Mouse (Mus musculus): ENCODE data around the gene Dnajb4. TPM values are rescaled to one million over a fixed set of nuclear protein-coding genes. Genes with fewer than 3 reads are reported as not detected.

Dnajb4 gene
- polyA plus RNA-seq, 1 experiment from 2014 or later, result 21.6 TPM

GRCm38 (mm10) chr3:152190679-152191477 lies 19.2 kb downstream of the Dnajb4 start:
- H3K4me3 ChIP-seq (ENCODE audit: low read depth, low read length), result no peak overlapping the region
- 83% methylated on average over 9 of the region's 9 CpGs for WGBS

GRCm38 (mm10) chr3:152189306-152189705 lies 20.8 kb downstream of the Dnajb4 start:
- H3K27ac ChIP-seq (ENCODE audit: low read depth, low read length), result no peak overlapping the region
- peaks cover 8% of the 10 kb centered on the region for H3K4me1 ChIP-seq (ENCODE audit: control insufficient read depth, insufficient read depth, low read length)
- 80% methylated on average over 4 of the region's 4 CpGs for WGBS
- no peak overlapping the region for H3K4me3 ChIP-seq (ENCODE audit: low read depth, low read length)
- H3K27me3 ChIP-seq (replicated peaks; ENCODE audit: control insufficient read depth, insufficient read depth, low read length), result no peaks in the 10 kb centered on the region
- H3K9me3 ChIP-seq (replicated peaks; ENCODE audit: control insufficient read depth, low read length), result no peaks in the 10 kb centered on the region
- ATAC-seq (no peak), DNase-seq (ENCODE audit: low spot score) (no peak)
- H3K4me2 ChIP-seq (ENCODE audit: low read length), result no peak overlapping the region
- peaks cover 11% of the 10 kb centered on the region for H3K36me3 ChIP-seq (ENCODE audit: control insufficient read depth, insufficient read depth, low read length)
- H3K9ac ChIP-seq (ENCODE audit: low read length), result no peak overlapping the region

More at GRCm38 (mm10) chr3:152190679-152191477, 19.2 kb downstream of the Dnajb4 start:
- no peak for ATAC-seq
- no peak for DNase-seq (ENCODE audit: low spot score)
- no peak overlapping the region for H3K27ac ChIP-seq (ENCODE audit: low read depth, low read length)
- peak overlapping the region; percentile 16; the same call in 1 of the 2 replicates for H3K4me2 ChIP-seq (ENCODE audit: low read length)
- peaks cover 3% of the 10 kb centered on the region; the same call in 1 of the 2 replicates for H3K36me3 ChIP-seq (ENCODE audit: control insufficient read depth, insufficient read depth, low read length)
- H3K9me3 ChIP-seq (replicated peaks; ENCODE audit: control insufficient read depth, low read length), result no peaks in the 10 kb centered on the region
- H3K27me3 ChIP-seq (replicated peaks; ENCODE audit: control insufficient read depth, insufficient read depth, low read length), result no peaks in the 10 kb centered on the region
- no peak overlapping the region for H3K9ac ChIP-seq (ENCODE audit: low read length)
- H3K4me1 ChIP-seq (ENCODE audit: control insufficient read depth, insufficient read depth, low read length), result peaks cover 8% of the 10 kb centered on the region

- H3K4me3 ChIP-seq (ENCODE audit: low read depth, low read length), result no peak overlapping the region
- H3K27me3 ChIP-seq (replicated peaks; ENCODE audit: control insufficient read depth, insufficient read depth, low read length), result no peaks in the 10 kb centered on the region
- H3K4me2 ChIP-seq (ENCODE audit: low read length), result no peak overlapping the region
- H3K4me1 ChIP-seq (ENCODE audit: control insufficient read depth, insufficient read depth, low read length), result peaks cover 1% of the 10 kb centered on the region; the same call in 1 of the 2 replicates
- H3K9me3 ChIP-seq (replicated peaks; ENCODE audit: control insufficient read depth, low read length), result no peaks in the 10 kb centered on the region
- DNase-seq (ENCODE audit: low spot score) (no peak), ATAC-seq (no peak)
- no peak overlapping the region for H3K27ac ChIP-seq (ENCODE audit: low read depth, low read length)
- H3K9ac ChIP-seq (ENCODE audit: low read length), result no peak overlapping the region
- peaks cover 14% of the 10 kb centered on the region for H3K36me3 ChIP-seq (ENCODE audit: control insufficient read depth, insufficient read depth, low read length)
- WGBS, result 90% methylated on average over 6 of the region's 6 CpGs
Measured at GRCm38 (mm10) chr3:152186106-152186505, 24.0 kb downstream of the Dnajb4 start.

- ATAC-seq (no peak), DNase-seq (ENCODE audit: low spot score) (no peak)
- Histone ChIP-seq H3K9me3 (replicated peaks; ENCODE audit: control insufficient read depth, low read length) (no peaks in the 10 kb centered on the region), H3K36me3 (ENCODE audit: control insufficient read depth, insufficient read depth, low read length) (peaks cover 14% of the 10 kb centered on the region), H3K4me1 (ENCODE audit: control insufficient read depth, insufficient read depth, low read length) (no peaks in the 10 kb centered on the region), H3K27ac (ENCODE audit: low read depth, low read length) (no peak overlapping the region), H3K4me3 (ENCODE audit: low read depth, low read length) (no peak overlapping the region), H3K27me3 (replicated peaks; ENCODE audit: control insufficient read depth, insufficient read depth, low read length) (no peaks in the 10 kb centered on the region), H3K4me2 (ENCODE audit: low read length) (no peak overlapping the region), H3K9ac (ENCODE audit: low read length) (no peak overlapping the region)
- WGBS, result 40% methylated on average over 9 of the region's 9 CpGs
Measured at GRCm38 (mm10) chr3:152183522-152183921, 26.6 kb downstream of the Dnajb4 start.

GRCm38 (mm10) chr3:152180624-152181023 lies 29.5 kb downstream of the Dnajb4 start:
- WGBS, result 96% methylated on average over 4 of the region's 4 CpGs

GRCm38 (mm10) chr3:152179285-152179684 lies 30.8 kb downstream of the Dnajb4 start:
- no peak overlapping the region for H3K27ac ChIP-seq (ENCODE audit: low read depth, low read length)
- 0 out of 2 replicates have a peak, but pooled peaks cover 3% of the 10 kb centered on the region for H3K36me3 ChIP-seq (ENCODE audit: control insufficient read depth, insufficient read depth, low read length)
- H3K27me3 ChIP-seq (replicated peaks; ENCODE audit: control insufficient read depth, insufficient read depth, low read length), result no peaks in the 10 kb centered on the region
- H3K4me3 ChIP-seq (ENCODE audit: low read depth, low read length), result no peak overlapping the region
- DNase-seq (ENCODE audit: low spot score) (no peak), ATAC-seq (no peak)
- H3K9me3 ChIP-seq (replicated peaks; ENCODE audit: control insufficient read depth, low read length), result no peaks in the 10 kb centered on the region
- H3K9ac ChIP-seq (ENCODE audit: low read length), result no peak overlapping the region
- H3K4me1 ChIP-seq (ENCODE audit: control insufficient read depth, insufficient read depth, low read length), result no peaks in the 10 kb centered on the region
- 50% methylated on average over 1 of the region's 1 CpGs for WGBS
- H3K4me2 ChIP-seq (ENCODE audit: low read length), result no peak overlapping the region

More at GRCm38 (mm10) chr3:152180624-152181023, 29.5 kb downstream of the Dnajb4 start:
- H3K9ac ChIP-seq (ENCODE audit: low read length), result no peak overlapping the region
- H3K4me3 ChIP-seq (ENCODE audit: low read depth, low read length), result no peak overlapping the region
- H3K36me3 ChIP-seq (ENCODE audit: control insufficient read depth, insufficient read depth, low read length), result peaks cover 9% of the 10 kb centered on the region
- H3K4me1 ChIP-seq (ENCODE audit: control insufficient read depth, insufficient read depth, low read length), result no peaks in the 10 kb centered on the region
- H3K9me3 ChIP-seq (replicated peaks; ENCODE audit: control insufficient read depth, low read length), result no peaks in the 10 kb centered on the region
- no peak for DNase-seq (ENCODE audit: low spot score)
- no peak overlapping the region for H3K4me2 ChIP-seq (ENCODE audit: low read length)
- no peak overlapping the region for H3K27ac ChIP-seq (ENCODE audit: low read depth, low read length)
- no peak for ATAC-seq
- no peaks in the 10 kb centered on the region for H3K27me3 ChIP-seq (replicated peaks; ENCODE audit: control insufficient read depth, insufficient read depth, low read length)

- Histone ChIP-seq H3K9me3 (replicated peaks; ENCODE audit: control insufficient read depth, low read length) (no peaks in the 10 kb centered on the region), H3K4me3 (ENCODE audit: low read depth, low read length) (no peak overlapping the region), H3K27ac (ENCODE audit: low read depth, low read length) (no peak overlapping the region), H3K9ac (ENCODE audit: low read length) (no peak overlapping the region), H3K27me3 (replicated peaks; ENCODE audit: control insufficient read depth, insufficient read depth, low read length) (no peaks in the 10 kb centered on the region), H3K4me1 (ENCODE audit: control insufficient read depth, insufficient read depth, low read length) (no peaks in the 10 kb centered on the region), H3K4me2 (ENCODE audit: low read length) (no peak overlapping the region), H3K36me3 (ENCODE audit: control insufficient read depth, insufficient read depth, low read length) (0 out of 2 replicates have a peak, but pooled peaks cover 3% of the 10 kb centered on the region)
- ATAC-seq (no peak), DNase-seq (ENCODE audit: low spot score) (no peak)
- WGBS, result 91% methylated on average over 4 of the region's 4 CpGs
Measured at GRCm38 (mm10) chr3:152178816-152179215, 31.3 kb downstream of the Dnajb4 start.

GRCm38 (mm10) chr3:152172322-152172935 lies 37.7 kb downstream of the Dnajb4 start:
- Histone ChIP-seq H3K27ac (ENCODE audit: low read depth, low read length) (no peak overlapping the region), H3K4me1 (ENCODE audit: control insufficient read depth, insufficient read depth, low read length) (no peaks in the 10 kb centered on the region), H3K27me3 (replicated peaks; ENCODE audit: control insufficient read depth, insufficient read depth, low read length) (no peaks in the 10 kb centered on the region), H3K4me2 (ENCODE audit: low read length) (no peak overlapping the region), H3K36me3 (ENCODE audit: control insufficient read depth, insufficient read depth, low read length) (no peaks in the 10 kb centered on the region), H3K4me3 (ENCODE audit: low read depth, low read length) (no peak overlapping the region), H3K9me3 (replicated peaks; ENCODE audit: control insufficient read depth, low read length) (no peaks in the 10 kb centered on the region), H3K9ac (ENCODE audit: low read length) (no peak overlapping the region)
- 89% methylated on average over 7 of the region's 7 CpGs for WGBS
- no peak for DNase-seq (ENCODE audit: low spot score)
- ATAC-seq, result no peak

- no peaks in the 10 kb centered on the region for H3K36me3 ChIP-seq (ENCODE audit: control insufficient read depth, insufficient read depth, low read length)
- 76% methylated on average over 7 of the region's 7 CpGs for WGBS
- no peak overlapping the region for H3K4me3 ChIP-seq (ENCODE audit: low read depth, low read length)
- no peaks in the 10 kb centered on the region for H3K9me3 ChIP-seq (replicated peaks; ENCODE audit: control insufficient read depth, low read length)
- H3K27me3 ChIP-seq (replicated peaks; ENCODE audit: control insufficient read depth, insufficient read depth, low read length), result no peaks in the 10 kb centered on the region
- no peak overlapping the region for H3K27ac ChIP-seq (ENCODE audit: low read depth, low read length)
- H3K4me1 ChIP-seq (ENCODE audit: control insufficient read depth, insufficient read depth, low read length), result 0 out of 2 replicates have a peak, but pooled peaks cover 3% of the 10 kb centered on the region
- DNase-seq (ENCODE audit: low spot score), result no peak
- ATAC-seq, result no peak
- no peak overlapping the region for H3K9ac ChIP-seq (ENCODE audit: low read length)
- no peak overlapping the region for H3K4me2 ChIP-seq (ENCODE audit: low read length)
Measured at GRCm38 (mm10) chr3:152171862-152172261, 38.2 kb downstream of the Dnajb4 start.
